Mouse (Mus musculus) thymus, adult 2 months (tissue): ENCODE data around the gene Mgam. TPM values are rescaled to one million over a fixed set of nuclear protein-coding genes. Genes with fewer than 3 reads are reported as not detected.
"Not testable (repeated sequence)": the region's sequence is repeated elsewhere in the genome, so short reads cannot be mapped to it uniquely, and the experiment has no call there.

ENCODE experiments used
- DNase-seq: peaks from one replicate; pipeline ENCODE4 v3.0.0; 2021
- H3K27ac ChIP-seq: fragments of 200-500 bp; 2 replicates; pipeline ENCODE4 v1.5.1; 2012; ENCODE audit warnings: low read length, control low read depth; ENCODE audit not compliant: control insufficient read depth, insufficient read depth
- H3K27me3 ChIP-seq: fragments of 200-500 bp; 2 replicates; pipeline ENCODE4 v1.6.1; 2012; ENCODE audit warnings: mild to moderate bottlenecking, low read length, moderate library complexity, mixed read lengths; ENCODE audit not compliant: control insufficient read depth, insufficient read depth
- H3K36me3 ChIP-seq: fragments of 200-500 bp; 2 replicates; pipeline ENCODE4 v1.6.1; 2012; ENCODE audit warnings: mild to moderate bottlenecking, low read length, moderate library complexity; ENCODE audit not compliant: control insufficient read depth, insufficient read depth
- H3K4me1 ChIP-seq: fragments of 200-500 bp; replicated peaks from 2 replicates; pipeline ENCODE4 v1.6.1; 2012; ENCODE audit warnings: low read length; ENCODE audit not compliant: control insufficient read depth, insufficient read depth
- H3K4me3 ChIP-seq: fragments of 200-500 bp; 2 replicates; pipeline ENCODE4 v1.5.1; 2012; ENCODE audit warnings: mild to moderate bottlenecking, low read length, control low read depth, moderate library complexity; ENCODE audit not compliant: control insufficient read depth, insufficient read depth
- CTCF ChIP-seq: fragments of 200-500 bp; IDR thresholded peaks from 2 replicates; pipeline ENCODE4 v1.5.1; 2012; ENCODE audit warnings: mild to moderate bottlenecking, control low read depth, low read length, moderate library complexity, borderline replicate concordance; ENCODE audit not compliant: control insufficient read depth, poor library complexity, insufficient read depth; ENCODE audit errors: extremely low read depth
- POLR2A ChIP-seq: fragments of 200-500 bp; IDR thresholded peaks from 2 replicates; pipeline ENCODE4 v1.6.1; 2012; ENCODE audit warnings: mild to moderate bottlenecking, low read length, control low read depth, moderate library complexity; ENCODE audit not compliant: control insufficient read depth, poor library complexity, insufficient read depth; ENCODE audit errors: extremely low read depth
- WGBS: fragments of 180-500 bp; shearing (Covaris S2); methylation state at CpG from one replicate; pipeline ENCODE4 v1.1.7; 2018; 5-methylcytosine and 5-hydroxymethylcytosine counted together
- polyA plus RNA-seq: library from polyadenylated mRNA; depleted of rRNA; stranded (reverse); fragments of >200 nt; gene quantifications from 2 replicates; pipeline ENCODE4 v1.2.3, GENCODE M21; 2012

Gene Mgam
- polyA plus RNA-seq, 1 experiment, result 1.6 TPM

GRCm38 (mm10) chr6:40715705-40716104 is 87.1 kb downstream of the Mgam start:
- no peak for DNase-seq
- 88% methylated on average over 1 of the region's 1 CpGs for WGBS
- Histone ChIP-seq H3K27ac (no peak overlapping the region), H3K36me3 (no peaks in the 10 kb centered on the region), H3K27me3 (no peaks in the 10 kb centered on the region), H3K4me1 (no peaks in the 10 kb centered on the region), H3K4me3 (no peak overlapping the region)
- no peak for TF ChIP-seq CTCF
- TF ChIP-seq POLR2A, result no peak

- not testable (repeated sequence) for DNase-seq, H3K4me3 ChIP-seq, H3K4me1 ChIP-seq, H3K36me3 ChIP-seq, H3K27ac ChIP-seq, H3K27me3 ChIP-seq
- 84% methylated on average over 4 of the region's 4 CpGs for WGBS
Measured at GRCm38 (mm10) chr6:40728506-40728905, 99.9 kb downstream of the Mgam start.

- Histone ChIP-seq H3K27me3 (no peaks in the 10 kb centered on the region), H3K36me3 (no peaks in the 10 kb centered on the region), H3K27ac (no peak overlapping the region), H3K4me3 (no peak overlapping the region), H3K4me1 (no peaks in the 10 kb centered on the region)
- no peak for DNase-seq
- no peak for TF ChIP-seq CTCF
- no peak for TF ChIP-seq POLR2A
- 93% methylated on average over 3 of the region's 3 CpGs for WGBS
Measured at GRCm38 (mm10) chr6:40739545-40739944, 110.9 kb downstream of the Mgam start.

- DNase-seq, H3K27ac ChIP-seq, H3K4me3 ChIP-seq, H3K36me3 ChIP-seq, H3K4me1 ChIP-seq, H3K27me3 ChIP-seq: not testable (repeated sequence)
- WGBS, result 88% methylated on average over 6 of the region's 6 CpGs
Measured at GRCm38 (mm10) chr6:40749030-40749429, 120.4 kb downstream of the Mgam start.

GRCm38 (mm10) chr6:40755948-40756347 is 127.3 kb downstream of the Mgam start:
- no peak overlapping the region for H3K4me3 ChIP-seq
- no peaks in the 10 kb centered on the region for H3K36me3 ChIP-seq
- no peaks in the 10 kb centered on the region for H3K4me1 ChIP-seq
- DNase-seq, result no peak
- no peaks in the 10 kb centered on the region for H3K27me3 ChIP-seq
- H3K27ac ChIP-seq, result no peak overlapping the region
- TF ChIP-seq POLR2A (no peak), CTCF (no peak)
- WGBS, result 98% methylated on average over 1 of the region's 1 CpGs

- H3K27ac ChIP-seq, DNase-seq, H3K27me3 ChIP-seq, H3K36me3 ChIP-seq, H3K4me1 ChIP-seq, H3K4me3 ChIP-seq: not testable (repeated sequence)
- WGBS, result 94% methylated on average over 4 of the region's 4 CpGs
Measured at GRCm38 (mm10) chr6:40757346-40757745, 128.7 kb downstream of the Mgam start.

GRCm38 (mm10) chr6:40774656-40775055 is 146.0 kb downstream of the Mgam start:
- no peak for TF ChIP-seq POLR2A
- TF ChIP-seq CTCF, result no peak
- DNase-seq, result no peak
- H3K27ac ChIP-seq, result no peak overlapping the region
- H3K4me1 ChIP-seq, result no peaks in the 10 kb centered on the region
- H3K4me3 ChIP-seq, result no peak overlapping the region
- 93% methylated on average over 3 of the region's 3 CpGs for WGBS
- H3K36me3 ChIP-seq, result no peaks in the 10 kb centered on the region
- no peaks in the 10 kb centered on the region for H3K27me3 ChIP-seq

GRCm38 (mm10) chr6:40778458-40778857 is 149.8 kb downstream of the Mgam start:
- Histone ChIP-seq H3K27ac (no peak overlapping the region), H3K36me3 (no peaks in the 10 kb centered on the region), H3K4me3 (no peak overlapping the region), H3K27me3 (no peaks in the 10 kb centered on the region), H3K4me1 (no peaks in the 10 kb centered on the region)
- no peak for DNase-seq
- TF ChIP-seq CTCF (no peak), POLR2A (no peak)
- 96% methylated on average over 4 of the region's 4 CpGs for WGBS
